Mouse (Mus musculus): ENCODE data around the gene Nsmce4a.

- TF ChIP-seq CTCF (IDR thresholded peaks at IDR 0.05; ENCODE audit: insufficient read depth, low read length) (no peak), POLR2A (IDR thresholded peaks at IDR 0.05; ENCODE audit: borderline replicate concordance, extremely low read depth, low read depth, low read length) (no peak)
Observed at GRCm38 (mm10) chr7:130545401-130545800, 27.5 kb downstream of the Nsmce4a start.

Measured in lung, adult 2 months (tissue).